Mouse (Mus musculus): Measurements from ENCODE around the gene Gna13. TPM values are rescaled to one million over a fixed set of nuclear protein-coding genes. Genes with fewer than 3 reads are reported as not detected.
A peak's percentile ranks its signal among the peaks of the same experiment; 100 is the strongest.

Gna13 gene
- polyA plus RNA-seq, 1 experiment from 2014 or later = 18.5 TPM

GRCm38 (mm10) chr11:109353391-109354235 is 9.0 kb upstream of the Gna13 start:
- Histone ChIP-seq H3K9ac (replicated peaks) (no peak overlapping the region), H3K9me3 (no peaks in the 10 kb centered on the region), H3K4me2 (replicated peaks) (no peak overlapping the region), H3K36me3 (no peaks in the 10 kb centered on the region), H3K27me3 (no peaks in the 10 kb centered on the region), H3K27ac (replicated peaks) (no peak overlapping the region), H3K4me1 (peaks cover 4% of the 10 kb centered on the region), H3K4me3 (no peak overlapping the region)
- WGBS = 69% methylated on average over 12 of the region's 12 CpGs
- no peak for ATAC-seq (replicated peaks)

- H3K27me3 ChIP-seq = no peaks in the 10 kb centered on the region
- H3K9ac ChIP-seq (replicated peaks) = no peak overlapping the region
- no peak overlapping the region for H3K4me3 ChIP-seq
- 87% methylated on average over 6 of the region's 6 CpGs for WGBS
- no peak overlapping the region for H3K27ac ChIP-seq (replicated peaks)
- H3K4me1 ChIP-seq = peaks cover 11% of the 10 kb centered on the region
- ATAC-seq (replicated peaks) = no peak
- H3K36me3 ChIP-seq = no peaks in the 10 kb centered on the region
- no peak overlapping the region for H3K4me2 ChIP-seq (replicated peaks)
- no peaks in the 10 kb centered on the region for H3K9me3 ChIP-seq
These were observed 8.4 kb upstream of the Gna13 start for GRCm38 (mm10) chr11:109354236-109354613.

- Histone ChIP-seq H3K4me3 (no peak overlapping the region), H3K4me1 (peaks cover 27% of the 10 kb centered on the region), H3K27ac (replicated peaks) (no peak overlapping the region), H3K4me2 (replicated peaks) (no peak overlapping the region), H3K9me3 (no peaks in the 10 kb centered on the region), H3K9ac (replicated peaks) (no peak overlapping the region), H3K36me3 (no peaks in the 10 kb centered on the region), H3K27me3 (no peaks in the 10 kb centered on the region)
- WGBS = 64% methylated on average over 16 of the region's 16 CpGs
- no peak for ATAC-seq (replicated peaks)
These were observed 6.8 kb upstream of the Gna13 start for GRCm38 (mm10) chr11:109355771-109356388.

DNA sequence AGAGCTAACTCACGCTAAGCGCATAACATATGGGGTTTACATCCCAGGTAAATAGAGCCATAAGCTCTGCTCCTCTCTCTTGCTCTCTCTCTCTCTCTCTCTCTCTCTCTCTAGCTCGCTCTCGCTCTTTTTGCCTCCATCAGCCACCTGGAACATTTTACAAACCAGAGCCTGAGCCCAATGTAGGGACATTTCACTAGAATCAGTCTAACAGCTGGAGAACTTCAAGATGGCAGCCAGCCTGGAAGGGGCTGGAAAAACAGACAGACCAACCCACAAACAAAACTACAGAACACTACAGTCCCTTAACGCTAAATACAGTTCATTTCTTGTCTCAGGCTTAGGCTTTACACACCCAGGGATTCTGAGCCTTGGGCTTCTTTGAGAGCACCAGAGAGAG is 5.5 kb upstream of the Gna13 start:
- Histone ChIP-seq H3K27me3 (no peaks in the 10 kb centered on the region), H3K4me3 (no peak overlapping the region), H3K27ac (replicated peaks) (no peak overlapping the region), H3K4me2 (replicated peaks) (no peak overlapping the region), H3K9me3 (no peaks in the 10 kb centered on the region), H3K4me1 (peaks cover 39% of the 10 kb centered on the region), H3K36me3 (no peaks in the 10 kb centered on the region), H3K9ac (replicated peaks) (no peak overlapping the region)
- no peak for ATAC-seq (replicated peaks)
- WGBS = 77% methylated on average over 5 of the region's 5 CpGs

DNA sequence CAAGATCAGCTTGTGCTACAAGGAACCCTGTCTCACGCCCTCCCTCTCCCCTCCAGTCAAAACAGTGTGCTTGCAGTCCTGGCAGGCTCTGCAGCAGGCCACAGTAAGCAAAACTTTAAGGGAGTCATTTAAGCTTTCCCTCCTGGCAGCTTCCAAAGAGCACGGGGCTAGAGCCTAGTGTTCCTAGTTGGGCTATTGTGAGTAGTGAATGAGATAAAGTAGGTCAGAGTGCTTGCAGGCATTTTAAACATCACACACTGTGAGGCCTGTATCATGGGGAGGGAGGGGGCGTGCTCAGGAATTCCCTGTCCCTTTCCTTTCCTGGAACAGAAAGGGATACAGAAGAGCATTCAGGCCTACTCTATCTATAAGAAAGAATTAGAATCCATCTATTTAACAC is 4.1 kb upstream of the Gna13 start:
- Histone ChIP-seq H3K4me2 (replicated peaks) (no peak overlapping the region), H3K9ac (replicated peaks) (no peak overlapping the region), H3K9me3 (no peaks in the 10 kb centered on the region), H3K27ac (replicated peaks) (peak overlapping the region; percentile 49), H3K27me3 (no peaks in the 10 kb centered on the region), H3K36me3 (no peaks in the 10 kb centered on the region), H3K4me3 (no peak overlapping the region), H3K4me1 (peaks cover 41% of the 10 kb centered on the region)
- 14% methylated on average over 3 of the region's 3 CpGs for WGBS
- ATAC-seq (replicated peaks) = peak; percentile 24

DNA sequence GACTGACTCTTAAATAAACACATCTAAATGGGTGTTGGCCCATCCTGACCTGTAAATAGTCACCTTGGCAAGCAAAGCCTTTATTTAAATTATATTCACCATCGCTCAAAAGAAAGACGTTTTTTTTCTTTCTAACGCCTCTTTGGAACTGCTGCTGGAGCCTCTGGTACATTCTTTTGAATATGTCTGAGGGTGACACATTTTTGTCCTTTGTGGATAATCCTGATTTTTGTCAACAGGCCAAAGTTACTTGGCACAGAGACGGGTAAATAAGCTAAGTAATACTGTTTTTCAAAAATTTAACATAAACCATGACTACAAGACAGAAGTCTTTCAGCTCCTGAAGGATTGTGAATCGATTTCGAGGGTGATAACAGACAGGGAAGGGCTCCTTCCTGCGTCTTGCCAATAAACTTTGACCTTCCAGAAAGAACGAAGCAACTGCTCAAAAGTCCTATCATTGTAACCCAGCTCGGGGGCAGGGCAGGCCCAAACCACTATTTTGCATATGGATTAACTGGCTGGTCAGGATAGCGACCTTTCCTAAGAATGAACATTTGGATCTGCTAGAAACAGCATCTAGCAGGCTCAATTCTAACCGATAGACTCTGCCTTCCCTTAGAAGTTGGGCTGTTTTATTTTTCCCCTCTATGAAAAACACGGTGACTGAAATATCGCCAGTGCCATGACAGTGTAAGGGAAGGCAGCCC is 3.4 kb upstream of the Gna13 start:
- 10% methylated on average over 13 of the region's 13 CpGs for WGBS
- no peaks in the 10 kb centered on the region for H3K36me3 ChIP-seq
- peaks cover 47% of the 10 kb centered on the region for H3K4me1 ChIP-seq
- no peak overlapping the region for H3K9ac ChIP-seq (replicated peaks)
- no peaks in the 10 kb centered on the region for H3K9me3 ChIP-seq
- no peak for ATAC-seq (replicated peaks)
- H3K27me3 ChIP-seq = no peaks in the 10 kb centered on the region
- H3K4me2 ChIP-seq (replicated peaks) = no peak overlapping the region
- H3K27ac ChIP-seq (replicated peaks) = peak overlapping the region; percentile 49
- no peak overlapping the region for H3K4me3 ChIP-seq

- Histone ChIP-seq H3K9ac (replicated peaks) (no peak overlapping the region), H3K27ac (replicated peaks) (peak overlapping the region; percentile 49; the same call in 1 of the 2 replicates), H3K9me3 (no peaks in the 10 kb centered on the region), H3K4me2 (replicated peaks) (no peak overlapping the region), H3K27me3 (no peaks in the 10 kb centered on the region), H3K4me1 (peaks cover 56% of the 10 kb centered on the region), H3K4me3 (no peak overlapping the region), H3K36me3 (no peaks in the 10 kb centered on the region)
- no peak for ATAC-seq (replicated peaks)
- WGBS = 70% methylated on average over 6 of the region's 6 CpGs
These were observed 2.5 kb upstream of the Gna13 start for GRCm38 (mm10) chr11:109360102-109360501.

DNA sequence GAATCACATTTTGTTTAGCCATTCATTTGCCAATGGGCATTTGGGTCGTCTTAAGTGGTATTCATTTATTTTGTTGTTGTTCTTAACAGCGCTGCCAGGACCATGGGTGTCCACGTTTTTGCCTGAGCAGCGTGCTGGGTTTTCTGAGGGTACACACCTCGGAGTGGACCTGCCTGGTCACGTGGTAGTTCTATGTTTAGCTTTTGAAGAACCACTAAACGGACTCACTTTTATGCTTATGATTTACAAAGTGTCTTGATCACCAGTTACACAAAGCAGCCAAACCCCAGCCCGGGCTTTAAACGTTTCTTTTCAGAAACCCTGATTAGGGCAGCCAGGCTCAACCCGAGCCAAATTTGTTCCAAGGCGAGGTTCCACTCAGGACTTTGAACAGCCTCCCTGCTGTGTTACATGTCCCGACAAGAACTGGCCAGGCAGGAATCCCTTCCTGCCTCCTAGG is 2.0 kb upstream of the Gna13 start:
- 33% methylated on average over 12 of the region's 12 CpGs for WGBS

GRCm38 (mm10) chr11:109361241-109361630 is 1.4 kb upstream of the Gna13 start:
- Histone ChIP-seq H3K4me1 (peaks cover 67% of the 10 kb centered on the region), H3K4me2 (replicated peaks) (no peak overlapping the region), H3K36me3 (peaks cover 4% of the 10 kb centered on the region; the same call in 1 of the 2 replicates), H3K9me3 (no peaks in the 10 kb centered on the region), H3K27me3 (no peaks in the 10 kb centered on the region), H3K9ac (replicated peaks) (no peak overlapping the region), H3K4me3 (no peak overlapping the region), H3K27ac (replicated peaks) (no peak overlapping the region)
- no peak for ATAC-seq (replicated peaks)
- WGBS = 72% methylated on average over 7 of the region's 7 CpGs

More for the DNA sequence above, 2.0 kb upstream of the Gna13 start:
- Histone ChIP-seq H3K4me1 (peaks cover 61% of the 10 kb centered on the region), H3K4me2 (replicated peaks) (no peak overlapping the region; the same call in 1 of the 2 replicates), H3K36me3 (no peaks in the 10 kb centered on the region), H3K27me3 (no peaks in the 10 kb centered on the region), H3K9ac (replicated peaks) (no peak overlapping the region), H3K4me3 (no peak overlapping the region), H3K27ac (replicated peaks) (no peak overlapping the region), H3K9me3 (no peaks in the 10 kb centered on the region)
- ATAC-seq (replicated peaks) = no peak

DNA sequence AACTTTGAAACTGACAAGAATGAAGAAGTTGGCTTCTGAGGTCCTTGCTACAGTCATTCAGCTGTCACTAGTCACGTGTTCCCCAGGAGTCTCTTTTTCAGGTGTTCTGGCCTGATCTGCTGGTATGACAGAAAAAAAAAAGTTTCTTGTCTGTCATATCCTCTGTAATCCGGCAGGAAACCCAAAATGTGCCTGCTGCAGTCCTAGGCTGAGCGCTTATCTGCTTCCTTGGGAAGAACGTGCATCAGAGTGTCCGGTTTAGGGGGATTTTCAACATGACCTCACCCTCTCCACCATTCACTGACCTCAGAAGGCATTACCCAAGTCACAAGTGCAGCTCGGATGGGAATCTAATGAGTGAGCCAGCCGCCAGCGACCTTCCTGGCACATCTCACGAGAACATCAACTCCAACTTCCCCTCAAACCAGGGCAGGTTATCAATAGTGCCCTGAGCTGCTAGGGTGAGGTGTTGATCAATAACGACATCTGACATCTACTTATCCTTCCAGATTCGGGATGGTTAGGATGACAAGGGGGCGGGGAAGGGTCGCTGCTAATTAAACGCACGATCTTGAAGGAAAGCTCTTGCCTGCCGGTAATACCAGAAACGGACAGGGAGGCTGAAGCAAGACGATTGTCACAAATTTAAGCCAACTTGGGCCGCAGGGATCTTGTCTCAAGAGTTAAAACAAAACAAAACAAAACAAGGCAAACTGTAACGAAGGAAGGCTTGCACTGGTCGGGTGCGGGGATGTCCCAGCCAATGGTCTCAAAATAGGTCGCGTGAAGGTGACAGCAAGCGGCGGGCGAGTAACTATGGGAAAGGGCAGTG is 784 bp upstream of the Gna13 start:
- Histone ChIP-seq H3K4me2 (replicated peaks) (peak overlapping the region; percentile 67), H3K36me3 (peaks cover 6% of the 10 kb centered on the region; the same call in 1 of the 2 replicates), H3K9me3 (no peaks in the 10 kb centered on the region), H3K9ac (replicated peaks) (peak overlapping the region; percentile 56), H3K27ac (replicated peaks) (peak overlapping the region; percentile 92), H3K4me1 (peaks cover 73% of the 10 kb centered on the region), H3K27me3 (no peaks in the 10 kb centered on the region), H3K4me3 (peak overlapping the region; percentile 77)
- ATAC-seq (replicated peaks) = no peak; the same call in 1 of the 2 replicates
- 9% methylated on average over 27 of the region's 27 CpGs for WGBS

Data from forebrain, embryonic 15.5 days (tissue).